In genomic region chr10:84755786-84756203, GRCm38 (mm10) we compare ENCODE assay signal across 7 mouse cellular contexts. TPM values are rescaled to one million over a fixed set of nuclear protein-coding genes. Genes with fewer than 3 reads are reported as not detected.
DNase-seq lines count a peak whose midpoint lies in the region; ATAC-seq and TF ChIP-seq lines count a peak whose summit lies in the region.

TSS of gene Rfx4 (plus strand) at chr10:84756062.

- no peaks in the 10 kb centered on the region for H3K36me3 ChIP-seq in embryonic facial prominence, embryonic 14.5 days (ENCODE audit: control insufficient read depth, insufficient read depth, low read length)
- H3K36me3 ChIP-seq in intestine, embryonic 15.5 days = no peaks in the 10 kb centered on the region
- no peaks in the 10 kb centered on the region for H3K36me3 ChIP-seq in midbrain, embryonic 16.5 days (ENCODE audit: control insufficient read depth, insufficient read depth, low read length)

- no peak for TF ChIP-seq POLR2A in lung, adult 2 months (IDR thresholded peaks at IDR 0.05; ENCODE audit: borderline replicate concordance, extremely low read depth, low read depth, low read length)

- peaks cover 4% of the 10 kb centered on the region for H3K4me1 ChIP-seq in lung, adult 2 months (ENCODE audit: control insufficient read depth, insufficient read depth, low read length)
- peaks cover 17% of the 10 kb centered on the region for H3K4me1 ChIP-seq in embryonic facial prominence, embryonic 14.5 days (ENCODE audit: control insufficient read depth, insufficient read depth, low read length)
- H3K4me1 ChIP-seq in intestine, embryonic 15.5 days (replicated peaks) = peaks cover 47% of the 10 kb centered on the region
- H3K4me1 ChIP-seq in midbrain, embryonic 16.5 days (ENCODE audit: control insufficient read depth, insufficient read depth, low read length) = peaks cover 48% of the 10 kb centered on the region

- ATAC-seq in embryonic facial prominence, embryonic 14.5 days (ENCODE audit: low read depth) = no peak
- no peak for ATAC-seq in intestine, embryonic 15.5 days
- peak; percentile 56 for ATAC-seq in midbrain, embryonic 16.5 days

- peak; percentile 7 for DNase-seq in lung, adult 2 months
- DNase-seq in lung, postnatal 14 days = no peak
- DNase-seq in embryonic facial prominence, embryonic 14.5 days (ENCODE audit: low spot score) = no peak
- no peak for DNase-seq in adrenal gland, postnatal 25 days
- no peak for DNase-seq in spleen, postnatal 36 days (ENCODE audit: low spot score in 2 of 2)

- no peak within 1 kb of the TSS for H3K9ac ChIP-seq in embryonic facial prominence, embryonic 14.5 days (ENCODE audit: low read depth, low read length)
- H3K9ac ChIP-seq in intestine, embryonic 15.5 days = no peak within 1 kb of the TSS
- H3K9ac ChIP-seq in midbrain, embryonic 16.5 days (ENCODE audit: low read depth, low read length) = peak within 1 kb of the TSS; percentile 66

- no peak within 1 kb of the TSS for H3K27ac ChIP-seq in embryonic facial prominence, embryonic 14.5 days (replicated peaks; ENCODE audit: low read depth, low read length)
- no peak within 1 kb of the TSS for H3K27ac ChIP-seq in intestine, embryonic 15.5 days
- H3K27ac ChIP-seq in midbrain, embryonic 16.5 days (ENCODE audit: low read length) = peak within 1 kb of the TSS; percentile 79

- peaks cover 96% of the 10 kb centered on the region for H3K27me3 ChIP-seq in embryonic facial prominence, embryonic 14.5 days (replicated peaks; ENCODE audit: control insufficient read depth, insufficient read depth, low read length)
- H3K27me3 ChIP-seq in intestine, embryonic 15.5 days (replicated peaks) = peaks cover 88% of the 10 kb centered on the region
- H3K27me3 ChIP-seq in midbrain, embryonic 16.5 days (ENCODE audit: control insufficient read depth, insufficient read depth, low read depth, low read length) = peaks cover 25% of the 10 kb centered on the region

- H3K4me3 ChIP-seq in lung, adult 2 months (replicated peaks; ENCODE audit: extremely low read depth, low read depth, low read length) = no peak within 1 kb of the TSS
- H3K4me3 ChIP-seq in embryonic facial prominence, embryonic 14.5 days (ENCODE audit: low read depth, low read length) = peak within 1 kb of the TSS; percentile 35
- H3K4me3 ChIP-seq in intestine, embryonic 15.5 days (replicated peaks) = peak within 1 kb of the TSS; percentile 31
- peak within 1 kb of the TSS; percentile 40 for H3K4me3 ChIP-seq in midbrain, embryonic 16.5 days (ENCODE audit: low read depth, low read length)

- H3K9me3 ChIP-seq in embryonic facial prominence, embryonic 14.5 days (ENCODE audit: control insufficient read depth, low read length) = no peaks in the 10 kb centered on the region
- no peaks in the 10 kb centered on the region for H3K9me3 ChIP-seq in intestine, embryonic 15.5 days
- no peaks in the 10 kb centered on the region for H3K9me3 ChIP-seq in midbrain, embryonic 16.5 days (replicated peaks; ENCODE audit: control insufficient read depth, low read length, poor library complexity, severe bottlenecking)

- peak within 1 kb of the TSS; percentile 55 for H3K4me2 ChIP-seq in embryonic facial prominence, embryonic 14.5 days (ENCODE audit: low read depth, low read length)
- H3K4me2 ChIP-seq in intestine, embryonic 15.5 days (replicated peaks) = peak within 1 kb of the TSS; percentile 56
- H3K4me2 ChIP-seq in midbrain, embryonic 16.5 days (ENCODE audit: low read length) = peak within 1 kb of the TSS; percentile 93

- WGBS in lung, adult 2 months = 3% methylated on average over 24 of the region's 24 CpGs
- under 1% methylated on average over 24 of the region's 24 CpGs for WGBS in embryonic facial prominence, embryonic 14.5 days
- WGBS in intestine, embryonic 15.5 days = under 1% methylated on average over 24 of the region's 24 CpGs
- WGBS in midbrain, embryonic 16.5 days = under 1% methylated on average over 24 of the region's 24 CpGs

- no peak for TF ChIP-seq CTCF in lung, adult 2 months (IDR thresholded peaks at IDR 0.05; ENCODE audit: insufficient read depth, low read length)

RNA-seq across cellular contexts. Expression of gene Rfx4, which starts in this region (rescaled TPM):
- polyA plus RNA-seq in lung, adult 2 months (2012; rRNA removed) = 0.05 and 0.13 TPM in 2 replicates
- polyA plus RNA-seq in embryonic facial prominence, embryonic 14.5 days (2014; fragmentation: Nextera tagmentation; extraction: Ambion mirVana) = 0.15 and 0.50 TPM in 2 replicates
- not detected in 2 replicates for polyA plus RNA-seq in intestine, embryonic 15.5 days (2015; fragmentation: Nextera tagmentation; extraction: Ambion mirVana)
- polyA plus RNA-seq in midbrain, embryonic 16.5 days (2015; fragmentation: Nextera tagmentation; extraction: Ambion mirVana) = 12.6 and 13.9 TPM in 2 replicates
- total RNA-seq in adrenal gland, postnatal 25 days (2021) = not detected in 2 replicates

Comparison
In these comparisons a context has a peak if more than half of its experiments do, and no peak if none do; other contexts are left out.
1. Peak in DNase-seq in lung, adult 2 months; RNA of the gene not detected or under 1 TPM.